Mouse (Mus musculus) layer of hippocampus, adult 8-10 months (tissue): ENCODE results near the gene Dnajc8. TPM values are rescaled to one million over a fixed set of nuclear protein-coding genes. Genes with fewer than 3 reads are reported as not detected.
"Not testable (repeated sequence)": the region's sequence is repeated elsewhere in the genome, so short reads cannot be mapped to it uniquely, and the experiment has no call there.

Experiments used
- DNase-seq, 2 experiments: peaks; one replicate each; pipeline ENCODE4 v3.0.0; 2022; ENCODE audit warnings: low spot score in 2 of 2
- total RNA-seq, 4 experiments: library from RNA; stranded (reverse); gene quantifications; 2 replicates each; pipeline ENCODE4 v1.2.4; 2022

Gene Dnajc8
- total RNA-seq, 4 experiments from 2014 or later: 88.8 to 104 (median 94.6) TPM

DNA sequence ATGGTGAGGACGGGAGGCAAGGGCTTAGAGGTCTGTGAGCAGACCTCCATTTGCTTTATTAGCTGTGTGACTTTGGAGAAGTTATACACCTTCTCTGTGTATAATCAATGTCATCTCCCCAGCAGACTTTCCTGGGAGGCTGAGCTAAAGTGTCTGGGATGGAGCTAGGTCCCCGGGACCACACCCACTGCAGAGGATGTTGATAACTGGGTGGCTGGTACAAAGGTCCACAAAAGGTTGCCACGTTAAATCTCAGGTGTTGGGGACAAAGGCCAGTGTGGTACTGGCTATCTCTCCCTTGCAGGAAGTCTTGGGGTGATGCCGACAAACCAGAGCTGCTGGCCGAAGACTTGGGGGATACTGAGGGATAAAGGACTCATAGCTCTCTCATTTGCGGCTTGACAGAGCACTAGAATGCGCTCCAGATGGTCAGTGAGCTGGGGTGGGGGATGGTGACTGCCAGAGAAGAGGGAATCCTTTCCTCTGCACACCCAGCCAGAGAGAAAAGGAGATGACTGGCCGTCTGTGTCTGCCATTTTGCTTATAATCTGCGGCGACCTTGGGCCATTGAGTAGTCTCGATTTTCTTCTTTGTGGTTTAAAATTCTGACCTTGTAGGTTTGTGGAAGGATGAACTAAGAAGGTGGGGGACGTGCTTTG is 29.9 kb downstream of the Dnajc8 start:
- DNase-seq: peak in 1 of 2 experiments; percentile 35

DNA sequence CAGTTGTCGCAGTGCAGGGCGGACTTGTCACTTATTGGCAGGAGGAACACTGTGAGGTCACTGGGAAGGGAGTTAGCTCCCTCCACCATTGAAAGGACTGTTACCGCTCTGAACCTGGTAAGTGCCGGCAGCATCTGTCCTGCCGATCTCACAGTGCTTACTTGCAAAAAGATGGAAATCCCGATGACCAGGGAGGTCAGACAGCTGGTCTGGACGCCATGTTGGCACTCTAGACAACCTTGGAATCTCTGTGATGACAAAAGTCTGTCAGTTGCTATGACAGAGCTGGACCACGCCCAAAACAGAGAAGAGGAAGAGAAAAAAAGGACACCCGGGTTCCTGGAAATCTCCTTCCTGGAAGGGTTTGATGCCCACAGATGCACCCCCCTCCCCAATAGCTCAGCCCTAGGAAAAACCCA is 32.0 kb downstream of the Dnajc8 start:
- no peak for DNase-seq

DNA sequence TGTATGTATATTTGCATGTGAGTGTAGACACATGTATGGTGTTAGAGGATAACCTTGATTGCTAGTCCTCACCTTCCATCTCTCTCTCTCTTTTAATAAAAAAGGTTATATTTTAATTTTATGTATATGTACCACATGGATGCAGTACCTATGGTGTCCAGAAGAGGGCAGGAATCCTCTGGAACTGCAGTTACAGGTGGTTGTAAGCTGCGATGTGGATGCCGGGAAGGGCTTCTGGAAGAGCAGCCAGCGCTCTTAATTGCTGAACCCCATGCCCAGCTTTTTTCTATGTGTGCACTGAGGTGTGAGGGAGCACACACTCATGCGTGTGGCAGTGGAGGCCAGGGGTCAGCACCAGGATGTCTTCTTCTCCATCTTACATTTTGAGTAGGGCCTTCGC is 33.8 kb downstream of the Dnajc8 start:
- DNase-seq: no peak

DNA sequence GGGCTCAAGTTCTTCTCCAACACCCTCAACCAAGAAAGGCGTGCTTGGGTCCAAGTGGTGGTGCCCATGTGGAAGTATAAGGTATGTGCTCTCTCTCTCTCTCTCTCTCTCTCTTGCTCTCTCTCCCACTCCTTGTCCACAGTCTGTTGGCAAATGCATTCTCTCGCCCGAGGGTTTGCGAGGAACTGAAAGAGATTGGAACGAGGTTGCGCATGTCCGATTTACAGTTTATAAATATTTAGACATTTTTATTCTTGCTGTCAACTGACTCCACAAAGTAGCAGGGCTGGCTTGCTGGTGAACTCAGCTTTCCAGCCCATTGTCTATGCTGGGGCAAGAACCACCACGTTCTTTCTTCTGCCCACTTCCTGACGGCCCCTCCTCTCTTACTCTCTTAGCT is 35.8 kb downstream of the Dnajc8 start:
- DNase-seq: no peak

DNA sequence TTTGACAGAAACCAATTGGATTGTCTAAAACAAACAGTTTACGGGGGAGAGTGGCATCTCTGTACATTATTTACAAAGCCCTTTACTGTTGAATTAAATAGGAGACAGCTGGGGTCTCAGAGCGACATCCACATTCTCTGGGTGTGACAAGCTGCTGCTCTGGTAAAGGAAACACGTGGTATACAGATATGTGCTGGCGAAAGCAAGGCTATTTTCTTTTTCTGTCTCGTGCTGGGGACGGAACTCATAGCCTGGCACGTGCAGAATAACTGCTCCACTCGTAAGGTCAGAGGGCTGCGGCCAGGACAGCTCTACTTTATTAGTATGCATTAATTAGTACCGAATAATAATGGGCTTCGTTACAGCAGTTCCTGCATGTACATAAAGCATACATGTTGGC is 38.0 kb downstream of the Dnajc8 start:
- DNase-seq: no peak

DNA sequence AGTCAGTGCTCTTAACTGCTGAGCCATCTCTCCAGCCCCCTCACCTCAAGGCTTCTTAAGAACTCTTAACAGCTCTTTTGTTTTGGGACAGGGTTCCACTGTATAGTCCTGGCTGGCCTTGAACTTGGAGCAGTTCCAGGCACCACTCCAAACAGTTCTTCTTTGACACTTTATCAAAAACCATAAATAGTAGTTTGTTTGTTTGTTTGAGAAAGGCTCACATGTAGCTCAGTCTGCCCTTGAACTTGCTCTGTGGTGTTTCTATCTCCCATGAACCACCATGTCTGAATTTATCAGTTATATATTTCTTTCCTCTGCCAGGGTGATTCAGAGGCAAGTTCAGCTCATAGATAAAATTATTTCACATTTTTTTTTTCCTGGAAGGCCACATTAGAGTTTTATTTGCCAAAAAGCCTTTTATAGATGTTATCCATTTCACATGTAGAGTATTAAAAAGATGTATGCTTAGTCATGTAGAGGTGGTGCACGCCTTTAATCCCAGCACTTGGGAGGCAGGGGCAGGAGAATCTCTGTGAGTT is 39.5 kb downstream of the Dnajc8 start:
- no peak for DNase-seq

DNA sequence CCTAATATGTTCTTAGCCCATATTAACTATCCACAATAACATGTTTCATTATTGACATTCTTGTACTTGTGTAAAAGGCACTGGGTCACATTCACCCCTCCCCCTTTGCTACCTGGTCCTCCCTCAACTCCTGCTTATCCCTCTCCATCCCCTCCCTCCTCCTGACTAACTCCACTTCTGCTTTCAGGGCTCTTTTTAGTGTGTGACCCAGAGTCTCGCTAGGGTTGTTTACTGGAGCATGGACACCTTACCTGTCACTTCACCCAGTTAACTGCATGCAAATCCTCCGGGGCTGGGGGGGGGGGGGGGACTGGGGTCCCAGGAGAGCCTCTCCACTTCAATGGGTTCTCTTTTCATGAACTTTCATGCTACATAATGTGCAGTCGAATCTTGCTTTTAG is 48.4 kb downstream of the Dnajc8 start:
- no peak for DNase-seq

DNA sequence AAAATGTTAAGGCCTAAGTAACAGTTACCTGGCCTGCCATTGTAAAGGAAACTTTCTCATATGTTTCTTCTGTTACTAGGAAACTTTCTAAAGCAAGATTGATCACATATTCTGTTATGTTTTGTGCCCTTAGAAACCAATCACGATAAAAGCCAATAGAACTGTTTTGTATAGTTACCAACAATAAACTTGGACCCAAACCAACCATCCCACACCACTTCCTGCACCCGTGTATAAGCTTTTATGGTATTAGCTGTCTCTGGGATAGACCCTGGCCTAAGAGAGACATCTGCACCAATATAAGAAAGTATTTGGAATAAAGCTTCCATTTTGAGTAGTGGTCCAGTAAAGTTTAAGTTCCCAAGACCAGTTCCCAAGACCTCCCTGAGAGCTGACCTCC is 49.6 kb downstream of the Dnajc8 start:
- no peak for DNase-seq

DNA sequence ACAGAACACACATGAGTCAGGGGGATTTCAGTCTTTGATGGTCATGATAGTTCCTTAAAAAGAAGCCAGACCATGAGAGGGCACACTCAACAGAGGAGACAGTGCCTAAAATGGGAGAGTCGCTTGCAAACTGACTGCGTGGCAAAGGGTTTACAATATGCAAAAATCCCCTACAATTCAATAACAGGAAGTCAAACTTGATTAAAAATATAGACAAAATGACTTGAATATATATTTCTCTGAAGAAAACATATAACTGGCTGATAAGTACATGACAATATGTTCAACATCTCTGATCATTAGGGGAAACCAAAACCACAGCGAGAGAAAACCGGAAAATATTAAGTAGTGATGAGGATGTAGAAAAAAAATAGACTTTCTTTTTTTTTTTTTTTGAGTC is 50.9 kb downstream of the Dnajc8 start:
- DNase-seq: no peak

DNA sequence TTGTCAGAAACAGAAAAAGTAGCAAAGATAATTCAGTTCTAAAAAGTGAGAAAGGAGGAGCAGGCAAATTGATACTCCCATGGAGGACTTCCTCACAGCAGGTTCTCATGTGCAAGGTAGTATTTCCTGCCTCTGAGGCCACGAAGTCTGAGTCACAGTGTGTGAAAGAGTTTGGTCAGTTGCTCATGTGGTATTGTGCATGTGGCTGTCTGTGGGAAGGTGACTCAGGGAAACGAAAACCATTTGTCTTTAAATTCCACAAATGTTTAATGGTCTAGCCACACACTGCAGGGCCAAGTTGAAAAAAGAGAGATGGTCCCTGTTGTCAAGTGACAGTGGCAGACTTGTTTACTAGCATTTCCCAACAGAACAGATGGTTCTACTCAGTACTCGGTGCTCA is 53.2 kb downstream of the Dnajc8 start:
- DNase-seq: no peak

DNA sequence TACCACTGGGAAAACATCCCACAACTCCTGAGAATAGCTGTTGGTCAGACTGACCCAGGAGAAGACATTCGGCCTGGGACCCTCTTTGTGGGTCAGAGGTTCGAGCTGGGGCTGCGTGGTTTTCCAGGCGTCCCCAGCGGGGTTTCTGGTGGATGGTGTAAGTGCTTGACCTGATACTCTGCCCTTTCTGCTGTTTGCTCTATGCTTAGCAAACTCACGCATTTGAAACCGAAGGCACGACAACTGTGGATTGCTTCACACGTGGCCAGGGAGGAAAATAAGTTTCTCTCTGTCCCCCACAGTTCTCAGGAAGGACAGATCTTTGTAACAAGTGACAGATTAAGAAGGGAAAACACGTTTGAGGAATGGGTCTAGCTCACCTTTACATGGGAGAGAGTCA is 55.3 kb downstream of the Dnajc8 start:
- no peak for DNase-seq

DNA sequence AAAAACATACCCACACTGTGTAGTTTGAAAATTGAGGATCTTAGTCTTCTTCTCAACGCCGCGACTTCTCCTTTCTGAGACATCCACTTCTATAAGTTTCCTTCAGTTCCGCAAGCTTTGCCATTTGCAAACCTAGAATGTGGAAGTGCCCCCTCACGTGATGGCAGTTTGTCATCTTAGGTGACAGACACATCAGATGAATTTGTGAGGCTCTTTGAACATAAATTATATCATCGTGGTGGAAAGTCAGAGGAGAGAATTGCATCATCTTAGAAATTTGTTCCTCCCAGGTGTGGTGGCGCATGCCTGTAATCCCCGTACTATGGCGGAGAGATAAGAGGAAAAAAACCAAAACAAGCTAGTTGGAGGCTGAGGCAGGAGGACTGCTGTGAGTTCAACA is 57.6 kb downstream of the Dnajc8 start:
- DNase-seq: no peak

DNA sequence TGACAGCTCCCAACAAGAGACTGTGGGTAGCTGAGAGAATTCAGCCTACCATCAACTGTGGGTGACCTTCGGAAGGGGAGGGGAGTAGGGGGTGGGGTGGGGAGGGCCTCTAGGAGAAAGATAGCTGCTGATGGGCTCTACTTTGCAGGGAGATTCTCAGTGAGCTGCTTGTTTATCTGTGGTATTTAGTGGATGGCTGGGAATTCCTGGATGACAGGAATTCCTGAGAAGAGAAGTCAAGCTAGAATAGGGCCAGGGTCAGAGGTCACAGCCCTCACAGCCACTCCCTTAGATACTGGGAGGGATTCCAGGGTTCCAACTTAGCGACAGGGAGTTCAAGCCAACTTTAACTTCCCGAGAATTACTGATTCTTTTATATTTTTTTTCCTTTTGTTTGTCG is 58.8 kb downstream of the Dnajc8 start:
- DNase-seq: no peak

DNA sequence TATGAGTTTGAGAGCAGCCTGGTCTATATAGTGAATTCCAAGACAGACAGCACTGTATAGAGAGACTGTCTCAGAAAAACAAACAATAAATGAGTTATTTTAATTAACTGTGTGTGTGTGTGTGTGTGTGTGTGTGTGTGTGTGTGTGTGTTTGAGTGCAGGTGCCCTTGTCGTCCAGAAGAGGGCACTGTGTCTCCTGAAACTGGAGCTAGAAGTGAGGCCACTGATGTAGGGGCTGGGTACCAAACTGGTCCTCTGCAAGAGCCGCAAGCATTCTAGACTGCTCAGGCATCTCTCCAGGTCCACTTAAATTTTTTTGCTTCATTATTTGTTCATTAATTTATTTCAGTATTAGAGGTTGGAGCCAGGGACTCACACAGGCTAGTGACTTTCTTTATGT is 63.5 kb downstream of the Dnajc8 start:
- no peak for DNase-seq

DNA sequence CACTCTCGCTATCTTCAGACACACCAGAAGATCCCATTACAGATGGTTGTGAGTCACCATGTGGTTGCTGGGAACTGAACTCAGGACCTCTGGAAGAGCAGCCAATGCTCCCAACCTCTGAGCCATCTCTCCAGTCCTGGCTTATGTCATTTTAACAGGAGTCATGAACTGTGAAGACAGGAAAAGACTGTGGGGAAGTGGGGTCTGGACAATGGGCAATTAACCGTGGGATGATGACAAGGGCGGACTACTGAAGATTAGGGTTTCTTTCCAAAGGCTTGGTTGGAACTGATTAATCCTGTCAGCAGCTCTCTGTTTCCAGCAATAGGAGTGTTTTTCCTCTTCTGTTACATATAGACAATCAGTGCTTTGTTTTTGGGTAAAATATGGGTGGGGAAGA is 64.4 kb downstream of the Dnajc8 start:
- no peak for DNase-seq

DNA sequence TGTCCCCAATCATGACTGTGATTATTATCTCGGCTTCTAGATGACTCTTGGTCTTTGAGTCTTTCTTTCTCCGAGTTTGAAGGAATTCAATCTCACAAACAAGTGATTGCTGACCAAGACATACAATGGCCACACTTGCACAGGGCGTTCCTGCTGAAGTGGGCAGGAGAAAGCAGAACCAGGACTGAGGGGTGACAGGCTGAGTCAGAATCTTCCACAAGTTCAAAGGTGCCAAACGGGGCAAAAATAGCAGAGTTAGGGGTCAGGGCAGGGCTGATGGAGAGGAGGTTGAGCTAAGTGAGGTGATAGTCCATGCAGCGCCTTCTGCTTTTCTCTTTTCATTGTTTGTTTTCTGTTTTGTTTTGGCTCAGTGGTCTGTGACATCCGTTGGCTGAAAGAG is 65.1 kb downstream of the Dnajc8 start:
- DNase-seq: no peak

DNA sequence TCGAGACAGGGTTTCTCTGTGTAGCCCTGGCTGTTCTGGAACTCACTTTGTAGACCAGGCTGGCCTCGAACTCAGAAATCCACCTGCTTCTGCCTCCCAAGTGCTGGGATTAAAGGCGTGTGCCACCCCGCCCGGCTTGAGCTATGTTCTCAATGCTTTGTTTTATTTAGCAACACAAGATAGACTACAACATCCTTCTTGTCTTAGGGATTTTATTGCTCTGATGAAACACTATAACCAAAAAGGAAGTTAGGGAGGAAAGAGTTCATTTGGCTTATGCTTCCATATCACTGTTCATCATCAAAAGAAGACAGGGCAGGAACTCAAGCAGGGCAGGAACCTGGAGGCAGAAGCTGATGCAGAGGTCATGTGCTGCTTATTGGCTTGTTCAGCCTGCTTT is 65.9 kb downstream of the Dnajc8 start:
- not testable (repeated sequence) for DNase-seq

Other genes starting within 250 kb of the Dnajc8 start
- gene Rab42, start 232.2 kb upstream of the Dnajc8 start, total RNA-seq: 1 to 10 TPM; 1.4 to 2.8 (median 1.9) TPM
- 10 to 100 TPM; 21.9 to 27.1 (median 24.0) TPM for gene Trnau1ap, start 206.0 kb upstream of the Dnajc8 start, total RNA-seq
- 10 to 100 TPM; 10.0 to 12.4 (median 11.0) TPM for gene Rcc1, start 181.9 kb upstream of the Dnajc8 start, total RNA-seq
- gene Phactr4, start 113.1 kb upstream of the Dnajc8 start, total RNA-seq: 10 to 100 TPM in 3 of 4 experiments, 1 to 10 TPM in 1; 9.0 to 14.0 (median 12.6) TPM
- 10 to 100 TPM in 1 of 4 experiments, 1 to 10 TPM in 3; 8.3 to 10.3 (median 9.2) TPM for gene Med18, start 71.6 kb upstream of the Dnajc8 start, total RNA-seq
- gene Sesn2, start 25.0 kb upstream of the Dnajc8 start, total RNA-seq: 10 to 100 TPM; 13.1 to 14.5 (median 14.4) TPM
- gene Atpif1, start 1.9 kb upstream of the Dnajc8 start, total RNA-seq: 100 to 1,000 TPM; 313 to 407 (median 357) TPM
- gene Ptafr, start 28.5 kb downstream of the Dnajc8 start, total RNA-seq: 1 to 10 TPM; 1.1 to 3.8 (median 2.5) TPM
- gene Eya3, start 103.4 kb downstream of the Dnajc8 start, total RNA-seq: 10 to 100 TPM; 28.7 to 31.1 (median 29.0) TPM
- 1 to 10 TPM; 2.9 to 4.5 (median 3.6) TPM for gene Xkr8, start 197.0 kb downstream of the Dnajc8 start, total RNA-seq
- gene Smpdl3b, start 221.7 kb downstream of the Dnajc8 start, total RNA-seq: 1 to 10 TPM; 3.4 to 4.6 (median 4.0) TPM
- 10 to 100 TPM; 13.3 to 15.7 (median 15.1) TPM for gene Rpa2, start 232.8 kb downstream of the Dnajc8 start, total RNA-seq